Mouse (Mus musculus): ENCODE results near the gene Pam16. TPM values are rescaled to one million over a fixed set of nuclear protein-coding genes. Genes with fewer than 3 reads are reported as not detected.
"Not testable (repeated sequence)": the region's sequence is repeated elsewhere in the genome, so short reads cannot be mapped to it uniquely, and the experiment has no call there.

Pam16 gene
- total RNA-seq, 2 experiments from 2014 or later: 78.1 to 94.1 TPM

GRCm38 (mm10) chr16:4585642-4586530 lies 38.9 kb downstream of the Pam16 start:
- intact Hi-C loops (cut with DNase I): no loop called here

GRCm38 (mm10) chr16:4584438-4584837 lies 40.4 kb downstream of the Pam16 start:
- no peak for TF ChIP-seq CTCF (IDR thresholded peaks at IDR 0.05)
- intact Hi-C loops (cut with DNase I): no loop called here
- no peak for DNase-seq (ENCODE audit: extremely low spot score in 1 of 2, low spot score in 2 of 2)
- Histone ChIP-seq H3K27ac (no peak overlapping the region), H3K4me3 (no peak overlapping the region)

More at GRCm38 (mm10) chr16:4585642-4586530, 38.9 kb downstream of the Pam16 start:
- no peak for DNase-seq (ENCODE audit: extremely low spot score in 1 of 2, low spot score in 2 of 2)
- peak overlapping the region; percentile 53 for H3K27ac ChIP-seq
- peak overlapping the region; percentile 46 for H3K4me3 ChIP-seq
- no peak for TF ChIP-seq CTCF (IDR thresholded peaks at IDR 0.05)

GRCm38 (mm10) chr16:4583807-4584206 lies 41.0 kb downstream of the Pam16 start:
- no peak overlapping the region for H3K27ac ChIP-seq
- no peak for DNase-seq (ENCODE audit: extremely low spot score in 1 of 2, low spot score in 2 of 2)
- intact Hi-C loops (cut with DNase I): no loop called here
- no peak overlapping the region for H3K4me3 ChIP-seq
- TF ChIP-seq CTCF (IDR thresholded peaks at IDR 0.05): no peak

- H3K4me3 ChIP-seq; intact Hi-C loops (cut with DNase I); H3K27ac ChIP-seq; DNase-seq (ENCODE audit: extremely low spot score in 1 of 2, low spot score in 2 of 2): not testable (repeated sequence)
Measured at GRCm38 (mm10) chr16:4581179-4581578, 43.6 kb downstream of the Pam16 start.

- no peak for TF ChIP-seq CTCF (IDR thresholded peaks at IDR 0.05)
- DNase-seq (ENCODE audit: extremely low spot score in 1 of 2, low spot score in 2 of 2): no peak
- no peak overlapping the region for H3K4me3 ChIP-seq
- intact Hi-C loops (cut with DNase I): no loop called here
- no peak overlapping the region for H3K27ac ChIP-seq
Measured at GRCm38 (mm10) chr16:4578630-4579029, 46.2 kb downstream of the Pam16 start.

- DNase-seq (ENCODE audit: extremely low spot score in 1 of 2, low spot score in 2 of 2): no peak
- no peak overlapping the region for H3K4me3 ChIP-seq
- no peak for TF ChIP-seq CTCF (IDR thresholded peaks at IDR 0.05)
- intact Hi-C loops (cut with DNase I): no loop called here
- no peak overlapping the region for H3K27ac ChIP-seq
Measured at GRCm38 (mm10) chr16:4576873-4577272, 47.9 kb downstream of the Pam16 start.

- no peak for TF ChIP-seq CTCF (IDR thresholded peaks at IDR 0.05)
- no peak for DNase-seq (ENCODE audit: extremely low spot score in 1 of 2, low spot score in 2 of 2)
- no peak overlapping the region for H3K4me3 ChIP-seq
- intact Hi-C loops (cut with DNase I): no loop called here
- H3K27ac ChIP-seq: no peak overlapping the region
Measured at GRCm38 (mm10) chr16:4576038-4576437, 48.8 kb downstream of the Pam16 start.

GRCm38 (mm10) chr16:4570737-4571136 lies 54.1 kb downstream of the Pam16 start:
- DNase-seq (ENCODE audit: extremely low spot score in 1 of 2, low spot score in 2 of 2): no peak
- intact Hi-C loops (cut with DNase I): no loop called here
- H3K4me3 ChIP-seq: no peak overlapping the region
- TF ChIP-seq CTCF (IDR thresholded peaks at IDR 0.05): no peak
- H3K27ac ChIP-seq: no peak overlapping the region

- DNase-seq (ENCODE audit: extremely low spot score in 1 of 2, low spot score in 2 of 2): peak; percentile 68 to 74
- TF ChIP-seq CTCF (IDR thresholded peaks at IDR 0.05): peak; percentile 91
- no peak overlapping the region for H3K4me3 ChIP-seq
- intact Hi-C loops (cut with DNase I): loop anchor here (1.0 to 5.0 kb wide), 2 partner anchors 39 to 99 kb away; no protein-coding TSS in a partner anchor
- no peak overlapping the region for H3K27ac ChIP-seq
Measured at GRCm38 (mm10) chr16:4567912-4568311, 56.9 kb downstream of the Pam16 start.

Other genes starting within 250 kb of the Pam16 start
- gene Adcy9, start 204.5 kb downstream of the Pam16 start, total RNA-seq (2021): 10 to 100 TPM; 73.3 to 80.4 TPM
- gene Srl, start 83.2 kb downstream of the Pam16 start, total RNA-seq (2021): 1 to 10 TPM; 5.1 to 5.9 TPM
- gene Tfap4, start 65.1 kb downstream of the Pam16 start, total RNA-seq (2021): 1 to 10 TPM; 2.9 to 4.3 TPM
- 10 to 100 TPM; 12.9 to 16.2 TPM for gene Glis2, start 30.3 kb downstream of the Pam16 start, total RNA-seq (2021)
- gene Vasn, start 15.0 kb upstream of the Pam16 start, total RNA-seq (2021): 10 to 100 TPM; 11.5 to 13.1 TPM
- gene Dnaja3, start 15.0 kb upstream of the Pam16 start, total RNA-seq (2021): 10 to 100 TPM; 56.9 to 62.2 TPM
- 10 to 100 TPM; 76.7 to 92.0 TPM for gene Coro7, start 54.8 kb upstream of the Pam16 start, total RNA-seq (2021)
- 10 to 100 TPM in 1 of 2 experiments, 1 to 10 TPM in 1; 9.7 to 10.8 TPM for gene Nmral1, start 94.4 kb upstream of the Pam16 start, total RNA-seq (2021)
- 10 to 100 TPM; 76.1 to 79.1 TPM for gene Hmox2, start 101.4 kb upstream of the Pam16 start, total RNA-seq (2021)
- 100 to 1,000 TPM; 189 to 204 TPM for gene Cdip1, start 165.3 kb upstream of the Pam16 start, total RNA-seq (2021)
- not detected for gene 4930562C15Rik, start 210.4 kb upstream of the Pam16 start, total RNA-seq (2021)

Measured in left cerebral cortex, adult 2 months (tissue).